Mouse (Mus musculus) liver, postnatal 0 days (tissue): Measurements from ENCODE around the gene Lum.

Experiments used
- CTCF ChIP-seq: sonication (generic); IDR thresholded peaks from 2 replicates; pipeline ENCODE4 v1.5.1; 2016; ENCODE audit warnings: antibody characterized with exemption, low read depth
- EP300 ChIP-seq: IDR thresholded peaks from 2 replicates; pipeline ENCODE4 v1.6.1; 2016; ENCODE audit warnings: antibody characterized with exemption, low read depth, mild to moderate bottlenecking

DNA sequence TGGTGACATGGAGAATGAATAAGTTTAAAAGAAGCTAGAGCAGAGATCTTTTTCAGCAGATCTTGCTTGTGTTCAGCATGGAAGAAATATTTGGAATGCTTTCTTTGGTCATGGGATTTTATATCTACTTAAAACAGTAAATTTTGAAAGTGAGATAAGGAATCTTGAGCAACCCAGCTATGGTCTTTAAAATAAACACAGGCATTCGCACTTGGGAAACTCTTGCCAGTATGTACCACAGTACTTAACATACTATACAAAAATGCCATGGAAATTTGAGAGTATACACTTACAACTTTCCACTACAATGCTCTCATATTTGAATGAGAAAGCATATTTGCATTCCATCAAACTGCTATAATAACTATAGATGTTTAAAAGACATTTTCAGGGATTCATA is 17.2 kb upstream of the Lum start:
- TF ChIP-seq CTCF (no peak), EP300 (no peak)
